Mouse (Mus musculus): Measurements from ENCODE around the gene Lmod1. TPM values are rescaled to one million over a fixed set of nuclear protein-coding genes. Genes with fewer than 3 reads are reported as not detected.

Lmod1 gene
- polyA plus RNA-seq, 1 experiment from 2014 or later, result 3.1 TPM

DNA sequence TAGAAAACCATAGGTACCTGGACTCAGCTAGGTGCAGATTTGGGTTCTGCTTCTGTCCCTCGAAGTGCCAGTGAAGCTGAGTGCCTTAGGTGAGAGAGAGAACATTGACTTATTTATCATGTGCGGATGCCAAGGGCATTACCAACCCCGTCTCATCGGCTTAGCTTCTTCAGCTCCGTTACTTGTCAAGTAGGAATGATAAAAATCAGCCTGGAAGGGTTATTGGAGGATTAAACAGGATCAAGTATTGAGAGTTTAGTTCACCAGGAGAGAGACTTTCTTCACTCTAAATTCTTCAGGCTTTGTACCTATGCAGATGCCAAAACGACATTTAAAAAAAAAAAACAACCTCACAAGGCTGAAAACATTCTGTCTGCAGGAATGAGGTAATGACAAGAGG, 6.0 kb downstream of the Lmod1 start:
- H3K9ac ChIP-seq, result no peak overlapping the region
- H3K4me1 ChIP-seq (ENCODE audit: insufficient read depth), result no peaks in the 10 kb centered on the region
- no peak overlapping the region for H3K4me2 ChIP-seq
- no peak overlapping the region for H3K27ac ChIP-seq (ENCODE audit: low read depth)
- ATAC-seq (ENCODE audit: insufficient read depth) (no peak), DNase-seq (no peak)
- no peaks in the 10 kb centered on the region for H3K27me3 ChIP-seq (ENCODE audit: insufficient read depth, low read length)
- H3K36me3 ChIP-seq (ENCODE audit: insufficient read depth), result no peaks in the 10 kb centered on the region
- no peaks in the 10 kb centered on the region for H3K9me3 ChIP-seq (ENCODE audit: low read depth, low read length)
- no peak for TF ChIP-seq CTCF (IDR thresholded peaks at IDR 0.05; ENCODE audit: low read depth)
- H3K4me3 ChIP-seq (ENCODE audit: low read depth, low read length), result no peak overlapping the region
- whole genome bisulfite sequencing, result 62% methylated on average over 6 of the region's 6 CpGs

DNA sequence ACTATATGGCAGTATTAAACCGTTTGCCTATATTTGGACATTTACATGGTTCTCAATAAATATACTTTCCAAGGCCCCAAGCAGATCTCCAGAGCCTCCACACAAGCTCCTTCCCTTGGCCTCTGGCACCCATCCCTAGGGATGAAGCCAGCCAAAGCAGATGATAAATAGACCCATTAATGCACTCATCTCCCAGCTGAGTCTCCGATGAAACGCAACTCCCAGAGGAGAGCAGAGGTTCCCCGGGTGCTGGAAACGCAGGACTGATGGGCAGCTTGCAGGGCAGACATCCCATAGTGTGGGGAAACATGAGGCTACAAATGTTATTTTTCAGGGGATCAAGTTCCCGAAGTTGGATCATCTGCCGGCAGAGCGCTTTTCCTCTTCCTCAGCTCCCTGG, 17.3 kb downstream of the Lmod1 start:
- no peak for TF ChIP-seq CTCF (IDR thresholded peaks at IDR 0.05; ENCODE audit: low read depth)
- Histone ChIP-seq H3K36me3 (ENCODE audit: insufficient read depth) (no peaks in the 10 kb centered on the region), H3K27me3 (ENCODE audit: insufficient read depth, low read length) (no peaks in the 10 kb centered on the region), H3K4me1 (ENCODE audit: insufficient read depth) (no peaks in the 10 kb centered on the region; the same call in 1 of the 2 replicates), H3K27ac (ENCODE audit: low read depth) (no peak overlapping the region), H3K9me3 (ENCODE audit: low read depth, low read length) (no peaks in the 10 kb centered on the region), H3K4me2 (no peak overlapping the region), H3K4me3 (ENCODE audit: low read depth, low read length) (no peak overlapping the region), H3K9ac (no peak overlapping the region)
- DNase-seq, result peak; percentile 27
- ATAC-seq (ENCODE audit: insufficient read depth), result no peak
- 54% methylated on average over 8 of the region's 8 CpGs for WGBS

- H3K9me3 ChIP-seq (ENCODE audit: low read depth, low read length), result no peaks in the 10 kb centered on the region
- ATAC-seq (ENCODE audit: insufficient read depth), result no peak
- 53% methylated on average over 4 of the region's 4 CpGs for WGBS
- H3K9ac ChIP-seq, result no peak overlapping the region
- no peak overlapping the region for H3K27ac ChIP-seq (ENCODE audit: low read depth)
- no peak for DNase-seq
- H3K4me3 ChIP-seq (ENCODE audit: low read depth, low read length), result no peak overlapping the region
- no peak overlapping the region for H3K4me2 ChIP-seq
- TF ChIP-seq CTCF (IDR thresholded peaks at IDR 0.05; ENCODE audit: low read depth), result no peak
- no peaks in the 10 kb centered on the region for H3K36me3 ChIP-seq (ENCODE audit: insufficient read depth)
- peaks cover 6% of the 10 kb centered on the region for H3K4me1 ChIP-seq (ENCODE audit: insufficient read depth)
- H3K27me3 ChIP-seq (ENCODE audit: insufficient read depth, low read length), result no peaks in the 10 kb centered on the region
Observed at GRCm38 (mm10) chr1:135344026-135344425, 19.4 kb downstream of the Lmod1 start.

- Histone ChIP-seq H3K9me3 (ENCODE audit: low read depth, low read length) (no peaks in the 10 kb centered on the region), H3K4me2 (no peak overlapping the region), H3K9ac (no peak overlapping the region), H3K4me1 (ENCODE audit: insufficient read depth) (peaks cover 6% of the 10 kb centered on the region), H3K4me3 (ENCODE audit: low read depth, low read length) (no peak overlapping the region), H3K36me3 (ENCODE audit: insufficient read depth) (no peaks in the 10 kb centered on the region), H3K27me3 (ENCODE audit: insufficient read depth, low read length) (no peaks in the 10 kb centered on the region), H3K27ac (ENCODE audit: low read depth) (peak overlapping the region; percentile 79)
- ATAC-seq (ENCODE audit: insufficient read depth) (no peak), DNase-seq (no peak)
- TF ChIP-seq CTCF (IDR thresholded peaks at IDR 0.05; ENCODE audit: low read depth), result no peak
- WGBS, result 51% methylated on average over 3 of the region's 3 CpGs
Observed at GRCm38 (mm10) chr1:135346891-135347290, 22.3 kb downstream of the Lmod1 start.

DNA sequence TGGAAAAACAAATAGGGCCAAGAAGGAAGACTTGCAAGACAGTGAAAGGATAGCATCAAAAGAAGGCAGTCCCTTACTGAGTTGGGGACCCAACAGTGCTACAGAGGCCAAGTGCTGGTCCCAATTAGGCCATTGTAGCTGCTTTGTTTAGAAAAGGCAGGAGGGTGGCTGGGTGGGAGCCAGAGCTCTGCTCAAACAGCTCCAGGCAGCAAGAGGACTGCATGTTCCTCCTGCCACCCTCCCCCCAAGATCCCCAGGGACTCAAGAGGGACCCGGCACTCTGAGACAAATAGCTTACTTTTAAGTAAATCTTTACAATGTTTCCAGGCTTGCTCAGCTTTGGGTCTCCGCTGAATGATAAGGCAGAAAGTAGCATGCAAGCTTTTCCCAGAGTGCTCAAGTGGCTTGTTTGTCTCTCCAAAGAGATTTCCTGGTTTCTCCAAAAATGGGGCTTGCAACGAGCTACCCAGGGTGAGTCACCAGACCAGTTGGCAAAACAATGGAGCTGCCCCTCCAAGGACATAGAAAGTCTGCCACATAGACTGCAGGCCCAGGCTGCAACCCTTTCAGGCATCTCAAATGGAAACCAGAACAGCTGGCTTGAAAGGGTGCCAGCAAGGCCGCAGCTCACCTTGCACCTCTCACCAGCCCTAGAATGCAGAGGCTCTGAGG, 23.0 kb downstream of the Lmod1 start:
- Histone ChIP-seq H3K4me3 (ENCODE audit: low read depth, low read length) (no peak overlapping the region), H3K9me3 (ENCODE audit: low read depth, low read length) (no peaks in the 10 kb centered on the region), H3K36me3 (ENCODE audit: insufficient read depth) (no peaks in the 10 kb centered on the region), H3K27me3 (ENCODE audit: insufficient read depth, low read length) (no peaks in the 10 kb centered on the region), H3K4me2 (no peak overlapping the region), H3K4me1 (ENCODE audit: insufficient read depth) (peaks cover 6% of the 10 kb centered on the region), H3K27ac (ENCODE audit: low read depth) (peak overlapping the region; percentile 79), H3K9ac (no peak overlapping the region)
- ATAC-seq (ENCODE audit: insufficient read depth), result peak; percentile 41; the same call in 1 of the 2 replicates
- no peak for TF ChIP-seq CTCF (IDR thresholded peaks at IDR 0.05; ENCODE audit: low read depth)
- peak; percentile 42 for DNase-seq
- WGBS, result 22% methylated on average over 4 of the region's 4 CpGs

DNA sequence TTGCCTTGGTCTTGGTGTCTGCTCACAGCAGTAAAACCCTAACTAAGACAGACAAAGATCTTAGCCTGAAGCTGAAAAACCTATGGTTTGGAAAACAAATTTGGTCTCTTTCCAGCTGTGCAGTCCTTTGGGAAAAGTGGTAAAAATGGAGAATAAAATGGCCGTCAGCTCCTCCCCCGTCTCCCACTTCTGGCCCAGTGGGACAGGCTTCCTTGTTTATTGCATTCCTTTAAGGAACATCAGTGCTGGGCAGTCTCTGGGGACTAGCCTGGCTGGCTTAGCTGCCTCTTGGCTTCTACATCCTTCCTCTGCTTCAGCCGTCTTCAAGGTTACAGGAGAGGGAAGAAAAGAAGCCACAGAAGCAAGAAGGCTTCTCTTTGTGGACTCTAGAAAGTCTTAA, 27.3 kb downstream of the Lmod1 start:
- Histone ChIP-seq H3K27me3 (ENCODE audit: insufficient read depth, low read length) (no peaks in the 10 kb centered on the region), H3K36me3 (ENCODE audit: insufficient read depth) (no peaks in the 10 kb centered on the region), H3K9ac (no peak overlapping the region), H3K9me3 (ENCODE audit: low read depth, low read length) (no peaks in the 10 kb centered on the region), H3K27ac (ENCODE audit: low read depth) (no peak overlapping the region), H3K4me3 (ENCODE audit: low read depth, low read length) (no peak overlapping the region), H3K4me2 (no peak overlapping the region), H3K4me1 (ENCODE audit: insufficient read depth) (peaks cover 6% of the 10 kb centered on the region)
- DNase-seq (peak; percentile 35), ATAC-seq (ENCODE audit: insufficient read depth) (no peak)
- 62% methylated on average over 3 of the region's 3 CpGs for WGBS
- no peak for TF ChIP-seq CTCF (IDR thresholded peaks at IDR 0.05; ENCODE audit: low read depth)

DNA sequence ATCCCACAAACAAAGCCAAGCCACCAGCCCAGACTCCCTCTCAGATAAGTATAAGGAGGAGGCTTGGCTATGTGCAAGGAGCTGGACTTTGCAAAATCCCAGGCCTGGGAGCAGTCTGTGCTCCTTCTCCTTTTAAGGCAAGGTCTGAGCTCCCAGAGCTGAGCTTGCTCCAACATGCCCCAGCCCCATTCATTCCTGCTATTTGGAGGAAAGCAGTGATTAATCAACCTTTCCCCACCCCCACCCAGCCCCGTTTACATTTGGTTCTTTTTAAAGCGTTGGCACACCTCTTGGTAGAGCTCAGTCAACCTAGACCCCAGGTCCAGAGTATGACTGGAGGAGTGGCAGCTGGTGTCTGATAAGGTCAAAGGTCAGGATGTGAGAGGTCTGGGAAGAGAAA, 34.5 kb downstream of the Lmod1 start:
- ATAC-seq (ENCODE audit: insufficient read depth) (peak; percentile 56), DNase-seq (peak; percentile 37)
- Histone ChIP-seq H3K27me3 (ENCODE audit: insufficient read depth, low read length) (no peaks in the 10 kb centered on the region), H3K4me3 (ENCODE audit: low read depth, low read length) (no peak overlapping the region), H3K36me3 (ENCODE audit: insufficient read depth) (no peaks in the 10 kb centered on the region), H3K9me3 (ENCODE audit: low read depth, low read length) (0 out of 2 replicates have a peak, but pooled peaks cover 2% of the 10 kb centered on the region), H3K9ac (no peak overlapping the region), H3K4me2 (no peak overlapping the region), H3K4me1 (ENCODE audit: insufficient read depth) (no peaks in the 10 kb centered on the region), H3K27ac (ENCODE audit: low read depth) (no peak overlapping the region; the same call in 1 of the 2 replicates)
- WGBS, result 2% methylated on average over 2 of the region's 2 CpGs
- no peak for TF ChIP-seq CTCF (IDR thresholded peaks at IDR 0.05; ENCODE audit: low read depth)
